Mouse (Mus musculus) E14TG2a.4 (cell line): ENCODE measurements around the gene Thoc6.

Experiments used
- CTCF ChIP-seq: conservative IDR thresholded peaks from 2 replicates; pipeline ENCODE4 v1.5.1; 2014; ENCODE audit warnings: low read length
- POU5F1 ChIP-seq: IDR thresholded peaks from 2 replicates; pipeline ENCODE4 v1.6.1; 2014; ENCODE audit warnings: low read length, borderline replicate concordance

DNA sequence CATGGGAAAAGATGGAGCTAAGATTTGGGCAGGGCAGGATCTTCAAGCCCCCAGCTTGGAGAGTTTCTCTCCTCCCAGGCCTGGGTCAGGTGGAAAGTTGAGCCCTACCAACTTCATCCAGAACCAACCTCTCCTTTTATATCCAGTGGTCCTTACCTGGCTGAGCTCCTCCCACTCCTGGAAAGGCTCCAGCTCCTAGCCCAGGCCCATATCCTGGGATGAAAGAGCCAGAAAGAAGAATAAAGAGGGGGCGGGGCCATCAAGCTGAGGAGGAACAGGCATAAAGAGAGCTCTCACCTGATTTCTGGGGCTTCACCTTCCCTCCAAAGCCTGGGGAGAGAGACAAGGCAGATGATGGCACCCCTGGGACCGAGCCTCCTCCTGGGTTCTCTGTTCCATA lies 43.3 kb upstream of the Thoc6 start:
- TF ChIP-seq CTCF: no peak
- TF ChIP-seq POU5F1: no peak
